Mouse (Mus musculus): Measurements from ENCODE around the gene Dda1. TPM values are rescaled to one million over a fixed set of nuclear protein-coding genes. Genes with fewer than 3 reads are reported as not detected.
"Not testable (repeated sequence)": the region's sequence is repeated elsewhere in the genome, so short reads cannot be mapped to it uniquely, and the experiment has no call there.

Gene Dda1
- 100 to 1,000 TPM; 128 to 130 TPM for total RNA-seq (2021)
- long read RNA-seq, transcript Dda1-204 (4 exons, 1,881 nt) = minor isoform, 15 of 309 reads
- long read RNA-seq, transcript Dda1-209 (4 exons, 1,865 nt) = minor isoform, 6 of 309 reads
- long read RNA-seq, transcript Dda1-202 (5 exons, 1,933 nt) = major isoform, 222 of 309 reads
- long read RNA-seq, transcript Dda1-205 (5 exons, 1,929 nt) = minor isoform, 16 of 309 reads
- long read RNA-seq, partial matches to known transcripts = 3 of 309 reads
- long read RNA-seq, other reads (novel, unspliced or antisense) = 36 of 309 reads

DNA sequence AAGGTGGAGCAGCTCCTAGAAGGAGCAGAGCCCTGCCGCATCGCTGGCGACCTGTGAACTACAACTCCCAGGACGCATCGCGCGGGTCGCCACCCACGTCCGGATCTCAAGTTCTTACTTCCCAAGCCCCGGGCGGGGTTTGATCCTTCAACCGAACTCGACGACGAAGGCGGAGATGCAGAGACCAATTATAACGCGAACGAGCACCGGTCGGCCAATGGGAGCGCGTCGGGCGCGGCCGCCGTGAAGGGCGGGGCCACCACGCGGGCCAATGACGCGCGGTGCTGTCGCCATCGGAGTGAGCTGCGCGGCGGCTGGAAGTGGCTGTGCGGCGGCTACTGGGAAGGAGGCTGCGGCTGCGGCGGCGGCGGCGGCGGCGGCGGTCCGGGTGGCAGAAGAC, at the start of gene Dda1:
Gene Dda1, plus strand, starts transcription at position 284 of the 400 bp plus-strand sequence.
- peak; percentile 95 to 96 for DNase-seq (ENCODE audit: low spot score in 2 of 2)

DNA sequence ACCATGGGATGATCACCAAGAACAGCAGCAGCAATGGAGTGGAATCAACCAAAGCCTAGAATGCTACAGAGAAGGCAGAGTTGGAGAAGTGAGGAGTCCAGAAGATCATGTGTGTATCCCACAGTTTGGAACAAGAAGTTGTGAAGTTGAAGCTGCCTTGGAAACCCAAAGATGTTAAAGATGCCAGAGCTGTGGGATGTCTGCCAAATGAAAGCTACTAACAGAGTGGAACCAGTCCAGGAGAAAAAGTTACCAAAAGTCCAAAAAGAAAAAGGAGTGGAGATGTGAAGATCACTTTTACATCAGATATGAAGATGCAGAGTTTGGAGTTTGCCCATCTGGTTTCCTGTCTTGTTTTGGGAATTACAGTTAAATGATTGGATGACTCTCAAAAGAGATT, 46.9 kb upstream of the Dda1 start:
- DNase-seq (ENCODE audit: low spot score in 2 of 2) = no peak

DNA sequence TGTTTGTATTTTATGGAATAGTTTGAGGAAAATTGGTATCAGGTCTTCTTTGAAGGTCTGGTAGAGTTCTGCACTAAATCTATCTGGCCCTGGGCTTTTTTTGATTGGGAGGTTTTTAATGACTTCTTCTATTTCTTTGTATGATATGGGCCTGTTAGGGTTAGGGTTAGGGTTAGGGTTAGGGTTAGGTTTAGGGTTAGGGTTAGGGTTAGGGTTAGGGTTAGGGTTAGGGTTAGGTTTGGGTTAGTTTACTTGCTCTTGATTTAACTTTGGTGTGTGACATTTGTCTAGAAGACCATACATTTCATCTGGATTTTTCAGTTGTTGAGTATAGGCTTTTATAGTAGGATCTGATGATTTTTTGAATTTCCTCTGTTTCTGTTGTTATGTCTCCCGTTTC, 36.1 kb upstream of the Dda1 start:
- not testable (repeated sequence) for DNase-seq (ENCODE audit: low spot score in 2 of 2)

DNA sequence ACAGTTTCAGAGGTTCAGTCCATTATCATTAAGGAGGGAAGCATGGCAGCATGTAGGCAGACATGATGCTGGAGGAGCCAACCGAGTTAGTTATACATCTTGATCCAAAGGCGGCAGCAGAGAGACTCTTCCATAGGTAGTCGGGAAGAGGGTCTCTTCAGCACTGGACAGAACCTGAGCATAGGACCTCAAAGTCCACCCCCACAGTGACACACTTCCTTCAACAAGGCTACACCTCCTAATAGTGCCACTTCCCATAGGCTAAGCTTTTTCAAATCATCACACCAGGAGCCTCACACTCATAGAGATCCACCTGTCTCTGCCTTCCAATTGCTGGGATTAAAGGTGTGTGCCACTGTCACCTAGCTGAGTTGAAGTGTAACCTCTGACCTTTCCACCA, 32.0 kb upstream of the Dda1 start:
- DNase-seq (ENCODE audit: low spot score in 2 of 2) = no peak

DNA sequence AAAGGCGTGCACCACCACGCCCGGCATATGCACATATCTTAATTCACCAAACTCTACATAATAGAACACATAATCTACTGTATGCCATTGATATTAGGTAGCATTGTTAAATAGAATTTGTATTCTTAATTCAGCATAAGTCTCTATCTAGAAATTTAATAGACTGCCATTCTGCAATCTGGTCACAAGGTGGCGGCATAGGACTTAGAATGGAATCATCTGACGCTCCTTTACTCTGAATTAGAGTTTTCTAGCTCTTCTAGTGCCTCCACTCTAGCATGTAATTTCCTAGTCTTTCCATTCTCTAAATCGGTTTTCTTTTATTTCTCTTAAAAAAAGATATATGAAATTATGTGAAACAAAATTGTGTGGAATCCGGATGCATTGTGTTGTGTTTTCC, 27.6 kb upstream of the Dda1 start:
- peak; percentile 70 for DNase-seq (ENCODE audit: low spot score in 2 of 2)

DNA sequence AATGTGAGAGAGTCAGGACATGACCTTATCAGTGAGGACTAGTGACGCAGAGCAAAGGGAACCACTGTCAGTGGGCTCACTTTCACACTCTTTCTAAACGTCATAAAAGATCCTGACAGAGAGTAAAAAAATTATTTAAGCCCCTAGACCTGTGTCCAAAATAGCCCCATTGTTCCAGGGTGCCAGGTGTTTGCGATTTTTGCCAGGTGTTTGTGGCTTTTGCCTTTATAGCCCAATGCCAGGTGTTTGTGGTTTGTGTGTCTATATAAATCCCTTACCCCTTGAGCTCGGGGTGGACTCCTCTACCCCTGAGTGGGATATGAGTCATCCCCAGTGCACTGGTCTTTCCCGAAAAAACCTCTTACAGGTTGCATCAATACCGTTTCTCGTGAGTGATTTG, 23.9 kb upstream of the Dda1 start:
- no peak for DNase-seq (ENCODE audit: low spot score in 2 of 2)

DNA sequence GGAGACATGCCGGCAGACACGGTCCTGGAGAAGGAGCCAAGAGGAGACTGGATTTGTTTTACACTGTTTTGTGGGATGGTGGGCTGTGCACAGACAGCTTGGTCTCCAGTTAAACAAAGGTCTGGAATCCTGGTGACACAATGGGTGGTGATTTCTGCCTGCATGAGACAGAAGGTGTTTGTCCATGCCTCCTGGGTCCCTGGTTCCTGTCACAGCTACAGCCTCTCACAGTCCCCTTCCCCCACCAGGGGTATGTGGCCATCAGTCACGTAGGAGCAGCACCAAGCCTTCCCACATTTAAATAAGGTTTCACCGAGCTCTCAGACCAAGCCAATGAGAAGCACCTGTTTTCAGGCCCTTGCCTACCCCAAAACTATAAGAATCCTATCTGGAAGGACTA, 17.7 kb upstream of the Dda1 start:
- DNase-seq (ENCODE audit: low spot score in 2 of 2) = no peak

DNA sequence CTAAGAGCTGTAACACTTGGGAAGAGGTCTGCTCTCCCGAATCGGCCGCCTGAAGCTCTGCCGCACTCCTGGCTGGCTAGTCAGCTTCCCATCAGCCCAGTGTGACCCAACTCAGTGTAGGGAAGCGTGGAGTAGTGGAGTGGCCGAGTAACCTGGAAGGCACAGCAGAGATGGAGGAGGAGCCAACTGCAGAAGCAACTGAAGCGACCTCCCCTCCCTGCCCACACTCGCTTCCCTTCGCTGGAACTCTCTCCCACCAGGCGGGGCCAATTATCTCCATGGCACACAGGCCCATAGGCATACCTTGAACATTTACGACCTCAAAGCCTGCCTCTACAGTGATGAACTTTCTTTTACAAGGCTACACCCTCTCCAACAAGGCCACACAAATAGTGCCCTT, 17.2 kb upstream of the Dda1 start:
- DNase-seq (ENCODE audit: low spot score in 2 of 2) = no peak

DNA sequence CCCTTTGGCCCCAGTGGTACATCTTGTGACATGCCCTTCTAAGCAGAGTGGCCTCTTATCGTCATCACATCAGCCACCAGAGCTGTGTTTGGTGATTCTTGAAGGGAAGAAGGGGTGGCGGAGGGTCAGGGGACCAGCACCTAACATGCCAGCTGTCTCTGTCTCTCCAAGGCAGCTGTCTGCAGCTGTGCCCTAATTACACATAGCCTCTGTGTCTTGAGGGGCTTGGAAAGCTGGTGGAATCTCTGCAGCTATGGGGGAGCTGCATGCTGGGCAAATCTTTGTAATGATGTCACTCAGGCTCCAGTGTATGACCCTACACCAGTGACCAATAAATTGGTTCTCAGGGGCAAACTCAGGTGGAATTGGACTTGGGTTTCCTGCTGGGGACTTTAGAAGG, 16.3 kb upstream of the Dda1 start:
- DNase-seq (ENCODE audit: low spot score in 2 of 2) = no peak

DNA sequence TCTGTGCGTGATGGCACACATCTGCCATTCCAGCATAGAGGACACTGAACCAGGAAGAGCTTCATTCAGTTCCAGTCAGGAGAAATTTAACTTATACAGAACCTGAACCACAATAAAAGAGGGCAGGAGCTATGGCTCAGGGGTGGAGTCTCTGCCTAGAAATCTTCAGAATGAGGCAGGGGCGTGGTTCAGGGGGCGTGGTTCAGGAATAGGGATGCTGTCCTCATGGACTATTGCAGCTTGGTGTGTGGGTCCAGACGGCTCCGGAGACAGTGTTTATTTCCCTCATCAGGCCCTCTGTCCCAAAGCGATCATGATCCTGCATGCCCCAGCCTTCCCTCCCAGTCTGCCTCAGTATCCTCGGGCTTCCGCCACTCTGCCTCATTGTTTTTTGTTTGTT, 14.3 kb upstream of the Dda1 start:
- no peak for DNase-seq (ENCODE audit: low spot score in 2 of 2)

DNA sequence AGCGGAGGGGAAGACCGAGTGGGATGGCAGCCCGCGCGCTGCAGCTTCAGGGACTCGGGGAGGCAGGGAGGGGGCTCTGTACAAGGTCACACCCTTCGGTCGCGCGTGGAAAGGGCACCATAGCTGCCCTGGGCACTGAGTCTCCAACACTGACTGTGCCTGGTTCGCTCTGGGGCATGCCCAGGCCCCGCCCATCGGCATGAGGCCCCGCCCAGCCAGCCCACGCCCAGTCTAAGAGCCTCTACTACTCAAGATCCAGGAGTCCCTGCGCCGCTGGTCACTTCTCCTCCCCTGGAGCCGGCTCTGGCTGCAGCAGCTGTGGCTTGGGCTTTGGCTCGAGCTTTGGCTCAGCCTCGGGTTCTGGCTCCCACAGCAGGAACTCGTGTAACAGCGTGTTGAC, 12.1 kb upstream of the Dda1 start:
- DNase-seq (ENCODE audit: low spot score in 2 of 2) = no peak

DNA sequence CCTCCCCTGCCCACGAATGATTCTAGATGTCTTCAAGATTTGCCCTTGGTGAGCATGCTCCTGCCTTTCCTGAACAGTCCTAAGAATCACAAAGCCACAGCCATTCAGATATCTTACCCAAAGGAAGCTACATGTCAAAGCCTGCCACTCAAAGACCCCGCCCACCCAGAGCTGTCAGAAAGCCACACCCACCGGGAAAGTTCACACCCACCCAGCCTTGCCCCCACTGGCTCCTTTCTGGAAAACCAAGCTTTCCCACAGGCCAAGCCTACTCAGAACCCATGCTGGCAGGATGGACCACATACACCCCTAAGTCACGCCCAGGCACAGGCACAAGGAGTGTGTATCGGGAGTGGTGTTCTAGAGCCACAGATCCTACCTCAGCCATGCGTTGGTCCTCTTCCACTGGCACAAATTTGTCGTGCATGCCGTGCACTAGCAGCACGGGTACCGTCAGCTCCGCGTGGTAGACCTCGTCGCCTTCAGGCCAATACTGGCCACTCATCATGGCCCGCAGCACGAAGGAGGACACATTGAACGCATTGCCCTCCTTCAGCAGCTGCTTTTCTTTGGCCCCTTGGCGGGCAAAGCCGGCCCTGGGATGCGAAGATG, 11.2 kb upstream of the Dda1 start:
- DNase-seq (ENCODE audit: low spot score in 2 of 2) = no peak

DNA sequence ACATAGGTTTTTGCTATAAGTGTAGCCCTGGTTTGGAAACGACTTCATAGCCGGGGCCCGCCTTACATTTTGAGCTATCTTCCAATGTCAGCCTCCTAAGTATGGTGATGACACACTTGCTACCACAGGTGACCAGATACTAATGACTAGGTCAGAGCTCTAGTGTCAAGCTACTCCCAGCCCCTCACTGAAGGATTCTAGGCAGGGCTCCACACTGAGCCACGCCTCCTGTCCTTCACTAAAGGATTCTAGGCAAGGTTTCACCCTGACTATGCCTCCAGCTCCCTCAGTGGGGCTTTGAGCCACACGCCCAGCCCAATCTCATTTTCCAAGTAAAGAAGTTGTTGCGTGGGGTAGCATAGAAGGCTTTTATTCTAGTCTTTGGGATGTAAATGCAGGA, 8.3 kb upstream of the Dda1 start:
- DNase-seq (ENCODE audit: low spot score in 2 of 2) = no peak

DNA sequence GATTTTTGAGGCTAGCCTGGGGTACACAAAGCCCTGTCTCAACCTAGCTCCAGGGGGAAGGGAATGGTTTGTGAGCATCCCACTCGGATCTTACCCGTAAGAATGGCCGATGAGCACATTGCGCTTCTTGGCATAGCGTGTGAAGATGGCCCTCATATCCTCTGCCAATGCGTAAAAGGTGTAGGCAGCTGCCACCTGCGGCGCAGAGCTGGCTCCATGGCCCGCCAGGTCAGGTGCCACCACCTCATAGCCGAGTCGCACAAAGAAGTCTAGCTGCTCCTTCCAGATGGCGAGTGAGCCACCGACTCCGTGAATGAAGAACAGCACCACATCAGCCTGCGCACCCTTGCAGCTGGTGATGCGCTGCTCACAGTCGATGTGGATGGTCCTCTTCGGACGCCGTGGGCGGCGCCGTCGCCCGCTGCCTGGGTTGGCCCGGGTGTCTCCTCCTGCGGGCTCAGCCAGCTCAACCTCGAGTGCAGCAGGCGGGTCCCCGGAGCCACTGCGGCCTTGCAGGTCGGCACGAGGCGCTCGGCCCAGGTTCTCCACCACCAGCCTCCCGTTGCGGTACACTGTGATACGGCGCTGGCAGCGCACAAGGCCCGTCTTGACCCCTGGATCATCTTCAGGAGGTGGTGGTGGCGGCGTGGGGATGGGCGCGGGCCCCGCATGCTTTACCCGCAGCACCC, 7.7 kb upstream of the Dda1 start:
- DNase-seq (ENCODE audit: low spot score in 2 of 2) = peak; percentile 10 to 34

DNA sequence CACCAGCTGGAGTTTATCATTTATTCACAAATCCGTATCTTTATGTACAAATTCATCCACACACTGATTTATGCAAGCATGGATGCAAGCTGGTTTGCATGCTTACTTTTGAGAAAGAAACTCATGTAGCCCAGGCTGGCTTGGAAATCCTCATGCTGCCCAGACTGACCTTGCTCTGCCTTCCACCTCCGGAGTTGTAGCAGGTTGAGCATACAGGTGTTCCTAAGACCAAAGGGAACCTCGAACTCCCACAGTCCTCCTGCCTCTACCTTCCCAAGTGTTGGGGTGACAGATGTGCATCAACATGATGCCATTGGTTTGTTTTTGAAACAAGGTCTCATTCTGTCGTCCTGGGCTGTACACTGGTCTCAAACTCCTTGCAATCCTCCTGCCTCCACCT, 6.8 kb upstream of the Dda1 start:
- DNase-seq (ENCODE audit: low spot score in 2 of 2) = peak; percentile 7 to 13

DNA sequence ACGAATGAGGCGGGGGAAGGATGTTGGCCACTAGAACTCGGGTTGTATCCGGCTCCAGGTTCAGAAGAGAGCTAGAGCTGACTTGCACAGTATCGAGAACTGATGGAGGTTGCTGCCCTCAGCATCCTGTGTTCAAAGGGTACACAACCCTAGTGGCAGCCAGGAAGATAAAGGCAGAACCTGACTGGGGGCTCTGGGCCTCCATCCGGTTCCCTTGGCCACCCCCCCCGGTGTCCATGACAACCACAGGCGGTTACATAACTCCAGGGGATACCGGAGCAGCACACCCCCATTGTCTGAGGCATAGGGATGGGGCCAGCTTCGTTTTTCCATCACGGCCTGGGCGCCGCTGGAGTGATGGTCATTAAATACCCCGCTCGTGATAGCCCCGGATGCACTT, 6.2 kb upstream of the Dda1 start:
- no peak for DNase-seq (ENCODE audit: low spot score in 2 of 2)

DNA sequence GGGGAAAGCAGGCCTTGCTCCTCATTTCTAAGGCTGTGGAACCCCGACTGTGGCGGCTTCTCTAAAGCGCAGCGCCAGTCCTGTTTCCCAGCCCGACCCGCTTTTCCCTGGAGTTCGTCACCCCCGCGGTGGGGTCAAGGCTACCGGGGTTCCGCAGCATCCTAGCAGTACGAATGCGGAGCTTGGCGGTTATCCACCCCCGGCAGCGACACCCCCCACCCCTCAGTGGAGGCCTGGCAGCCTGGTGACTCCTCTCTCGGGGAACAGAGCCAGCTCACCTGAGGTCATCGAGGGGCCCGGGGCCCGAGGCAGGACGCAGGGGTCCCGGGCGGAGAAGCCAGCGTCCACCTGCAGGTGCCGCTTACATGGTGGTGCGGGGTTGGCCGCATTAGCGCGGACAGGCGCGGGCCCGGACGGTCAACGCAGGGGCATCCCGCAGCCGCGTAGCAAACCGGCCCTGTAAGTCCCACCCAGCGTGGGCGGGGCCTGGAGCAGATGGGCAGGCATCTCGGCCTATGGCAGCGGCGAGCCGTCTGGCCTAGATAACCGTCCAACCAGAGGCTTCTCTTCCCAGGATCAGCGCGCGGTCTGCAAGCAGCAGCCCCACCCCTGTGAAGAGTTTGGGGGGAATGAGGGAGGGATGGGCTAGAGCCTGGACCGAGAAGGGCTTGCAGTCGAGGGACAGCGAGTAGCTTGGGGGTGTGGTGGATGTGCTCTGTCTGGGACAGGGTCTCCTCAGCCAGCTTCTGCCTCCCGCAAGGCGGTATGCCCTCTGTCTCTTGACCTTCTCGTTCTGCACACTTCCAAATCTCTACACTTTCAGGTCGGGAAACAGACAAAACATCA, 5.6 kb upstream of the Dda1 start, which contains the start of gene Abhd8:
Gene Abhd8, minus strand, starts transcription at position 468 of the 846 bp plus-strand sequence.
- peak; percentile 98 to 99 for DNase-seq (ENCODE audit: low spot score in 2 of 2)

DNA sequence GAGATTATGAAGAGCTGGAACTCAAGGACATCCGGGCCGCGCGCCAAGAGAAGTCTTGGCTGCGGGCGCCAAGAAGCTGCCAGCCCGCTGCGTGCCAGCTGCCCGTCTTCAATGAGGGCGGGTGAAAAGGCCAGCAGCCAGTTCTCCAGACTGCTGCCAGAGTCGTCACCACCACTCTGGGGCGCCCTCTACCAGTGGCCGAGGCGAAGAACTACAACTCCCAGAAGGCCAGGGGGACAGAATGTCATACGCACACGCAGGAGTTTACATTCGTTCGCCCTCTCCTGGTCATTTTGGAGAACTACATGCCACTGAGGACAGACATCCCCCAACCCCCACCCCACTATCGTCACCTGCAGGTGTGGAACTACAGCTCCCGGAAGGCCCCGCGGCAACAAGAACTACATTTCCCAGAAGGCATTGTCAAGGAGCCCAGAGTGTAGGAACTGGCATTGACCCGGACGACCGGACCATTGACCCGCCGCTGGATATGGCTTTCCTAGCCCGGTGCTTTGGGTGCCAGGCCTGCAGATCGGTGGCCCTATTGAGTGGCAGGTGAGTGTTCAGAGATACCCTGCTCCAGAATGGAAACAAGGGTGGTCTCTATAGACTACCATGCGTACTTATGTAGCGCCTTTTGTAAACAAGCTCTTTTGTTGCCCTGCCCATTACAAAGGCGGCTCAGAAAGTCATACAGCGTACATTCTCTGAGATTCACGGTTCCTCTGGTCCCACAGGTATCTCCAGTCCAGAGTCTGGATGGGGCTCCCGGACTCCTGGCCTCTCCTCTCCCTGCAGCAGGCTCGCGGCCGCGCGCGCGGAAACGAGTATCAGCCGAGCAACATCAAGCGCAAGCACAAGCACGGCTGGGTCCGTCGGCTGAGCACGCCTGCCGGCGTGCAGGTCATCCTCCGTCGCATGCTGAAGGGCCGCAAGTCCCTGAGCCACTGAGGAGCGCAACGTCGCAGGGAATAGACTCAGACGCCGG, 4.2 kb upstream of the Dda1 start, which contains the start of gene Mrpl34:
Gene Mrpl34, plus strand, starts transcription at position 447 of the 988 bp plus-strand sequence.
- peak; percentile 99 to 100 for DNase-seq (ENCODE audit: low spot score in 2 of 2)

DNA sequence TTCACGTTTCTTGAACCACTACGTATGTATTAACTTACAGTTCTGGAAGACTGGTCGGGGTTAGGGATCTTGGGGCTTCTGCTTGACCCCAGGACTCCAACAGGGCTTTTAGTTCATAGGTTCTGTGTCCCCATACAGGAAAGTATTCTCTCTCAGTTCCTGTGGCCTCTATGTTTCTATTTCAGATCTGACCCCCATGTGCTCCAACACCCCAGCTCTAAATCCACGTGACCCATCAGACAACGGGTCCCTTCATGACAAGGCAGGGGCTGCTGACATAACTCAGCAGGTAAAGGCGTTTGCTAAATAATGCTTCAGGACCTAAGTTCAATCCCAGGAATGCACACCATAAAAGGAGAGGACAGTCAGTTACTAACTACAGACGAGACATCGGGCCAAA, 3.3 kb upstream of the Dda1 start:
- no peak for DNase-seq (ENCODE audit: low spot score in 2 of 2)

DNA sequence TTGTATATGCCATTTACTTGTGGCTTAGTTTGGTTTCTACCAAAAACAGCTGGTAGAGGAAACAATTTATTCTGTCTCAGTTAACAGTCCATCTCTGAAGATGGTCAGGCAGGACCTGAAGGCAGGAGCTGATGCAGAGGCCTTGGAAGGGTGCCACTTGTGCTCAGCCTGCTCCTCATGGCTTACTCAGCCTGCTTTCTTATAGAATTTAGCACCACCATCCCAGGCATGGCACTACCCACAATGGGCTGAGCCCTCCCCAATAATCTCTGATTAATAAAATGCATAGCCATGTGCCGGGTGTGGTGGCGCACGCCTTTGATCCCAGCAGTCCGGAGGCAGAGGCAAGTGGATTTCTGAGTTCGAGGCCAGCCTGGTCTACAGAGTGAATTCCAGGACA, 2.8 kb upstream of the Dda1 start:
- peak; percentile 11 to 16 for DNase-seq (ENCODE audit: low spot score in 2 of 2)
